Mouse (Mus musculus) stomach, postnatal 0 days (tissue): ENCODE results near the gene 9930021J03Rik.

ENCODE experiments used
- CTCF ChIP-seq: IDR thresholded peaks from 2 replicates; pipeline ENCODE4 v1.5.1; 2016; ENCODE audit warnings: antibody characterized with exemption, low read depth, mild to moderate bottlenecking, moderate library complexity
- EP300 ChIP-seq: optimal IDR thresholded peaks from 2 replicates; pipeline ENCODE3; 2016; ENCODE audit warnings: antibody characterized with exemption

DNA sequence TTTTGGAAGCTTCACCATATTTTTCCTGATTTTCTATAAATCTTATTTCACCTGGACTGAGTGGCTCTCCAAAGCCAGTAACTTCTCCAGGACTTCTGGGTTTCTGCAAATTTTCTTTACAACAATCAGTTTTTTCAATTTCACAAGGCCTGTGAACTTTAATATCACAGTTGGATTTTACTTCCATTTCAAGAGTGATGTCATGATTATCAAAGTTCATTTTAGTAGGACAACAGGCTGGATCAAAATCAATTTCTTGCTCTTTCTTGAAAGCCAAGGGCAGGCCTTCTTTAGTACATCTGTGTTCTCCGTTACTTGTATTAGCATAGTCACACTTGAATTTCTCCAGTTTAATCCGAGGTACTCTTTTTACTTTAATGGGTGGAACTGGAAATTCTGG lies 51.9 kb downstream of the 9930021J03Rik start:
- TF ChIP-seq CTCF (no peak), EP300 (no peak)
